Mouse (Mus musculus) small intestine, adult 2 months (tissue): ENCODE measurements around the gene Tox2.

ENCODE experiments used
- CTCF ChIP-seq: fragments of 200-500 bp; IDR thresholded peaks from 2 replicates; pipeline ENCODE4 v1.5.1; 2012; ENCODE audit warnings: low read depth, mild to moderate bottlenecking, control low read depth, inconsistent platforms, low read length, moderate library complexity, mixed read lengths; ENCODE audit not compliant: insufficient replicate concordance, insufficient read length; ENCODE audit errors: extremely low read depth
- POLR2A ChIP-seq: fragments of 200-500 bp; IDR thresholded peaks from 2 replicates; pipeline ENCODE4 v1.6.1; 2012; ENCODE audit warnings: low read depth, mild to moderate bottlenecking, control low read depth, inconsistent platforms, low read length, moderate library complexity

- TF ChIP-seq CTCF: peak; percentile 39; the same call in 1 of the 2 replicates
- TF ChIP-seq POLR2A: no peak
Measured at GRCm38 (mm10) chr2:163350443-163350842, 147.5 kb downstream of the Tox2 start.
